Mouse (Mus musculus) embryonic facial prominence, embryonic 13.5 days (tissue): ENCODE results near the gene Ffar4. TPM values are rescaled to one million over a fixed set of nuclear protein-coding genes. Genes with fewer than 3 reads are reported as not detected.

ENCODE experiments used
- ATAC-seq: fragments of 200-750 bp; cut with Nextera tagmentation; 2 replicates; pipeline ENCODE4 v1.8.0; 2017; ENCODE audit warnings: low read depth; ENCODE audit not compliant: insufficient number of reproducible peaks, insufficient read depth, low FRiP score, low TSS enrichment
- H3K27ac ChIP-seq: fragments of 300-500 bp; sonication (generic); 2 replicates; pipeline ENCODE4 v1.5.1; 2015; ENCODE audit warnings: moderate library complexity, mild to moderate bottlenecking, inconsistent platforms
- H3K27me3 ChIP-seq: fragments of 300-500 bp; sonication (generic); 2 replicates; pipeline ENCODE4 v1.6.1; 2015; ENCODE audit warnings: mild to moderate bottlenecking, inconsistent platforms
- H3K36me3 ChIP-seq: fragments of 300-500 bp; sonication (generic); 2 replicates; pipeline ENCODE4 v1.6.1; 2015; ENCODE audit warnings: mild to moderate bottlenecking, inconsistent platforms
- H3K4me1 ChIP-seq: fragments of 300-500 bp; sonication (generic); 2 replicates; pipeline ENCODE4 v1.6.1; 2015; ENCODE audit warnings: inconsistent platforms
- H3K4me2 ChIP-seq: fragments of 300-500 bp; sonication (generic); 2 replicates; pipeline ENCODE4 v1.6.1; 2015; ENCODE audit warnings: moderate library complexity, mild to moderate bottlenecking, inconsistent platforms
- H3K4me3 ChIP-seq: fragments of 300-500 bp; sonication (generic); 2 replicates; pipeline ENCODE4 v1.5.1; 2015; ENCODE audit warnings: mild to moderate bottlenecking, inconsistent platforms
- H3K9ac ChIP-seq: fragments of 300-500 bp; sonication (generic); 2 replicates; pipeline ENCODE4 v1.6.1; 2015; ENCODE audit warnings: mild to moderate bottlenecking, inconsistent platforms
- H3K9me3 ChIP-seq: fragments of 300-500 bp; sonication (generic); 2 replicates; pipeline ENCODE4 v1.6.1; 2016; ENCODE audit warnings: inconsistent platforms
- WGBS: fragments of 180-500 bp; shearing (Covaris S2); methylation state at CpG from one replicate; pipeline ENCODE4 v1.1.7; 2015; ENCODE audit warnings: mixed read lengths; 5-methylcytosine and 5-hydroxymethylcytosine counted together
- polyA plus RNA-seq: library from polyadenylated mRNA; unstranded; fragments of >200 nt; fragmentation: Nextera tagmentation; extraction: Ambion mirVana; gene quantifications from 2 replicates; pipeline ENCODE4 v1.2.1, GENCODE M21; 2015

Gene Ffar4
- polyA plus RNA-seq, 1 experiment from 2014 or later, result not detected

- no peak for ATAC-seq
- H3K27ac ChIP-seq, result no peak overlapping the region
- no peak overlapping the region for H3K4me2 ChIP-seq
- 90% methylated on average over 6 of the region's 6 CpGs for WGBS
- H3K27me3 ChIP-seq, result no peaks in the 10 kb centered on the region
- no peaks in the 10 kb centered on the region for H3K4me1 ChIP-seq
- no peak overlapping the region for H3K4me3 ChIP-seq
- no peak overlapping the region for H3K9ac ChIP-seq
- no peaks in the 10 kb centered on the region for H3K9me3 ChIP-seq
- no peaks in the 10 kb centered on the region for H3K36me3 ChIP-seq
Measured at GRCm38 (mm10) chr19:38134806-38135205, 37.9 kb downstream of the Ffar4 start.

GRCm38 (mm10) chr19:38143540-38144271, 46.8 kb downstream of the Ffar4 start:
- Histone ChIP-seq H3K36me3 (no peaks in the 10 kb centered on the region), H3K4me3 (no peak overlapping the region), H3K4me2 (no peak overlapping the region), H3K9me3 (no peaks in the 10 kb centered on the region), H3K27ac (no peak overlapping the region), H3K9ac (no peak overlapping the region), H3K4me1 (no peaks in the 10 kb centered on the region), H3K27me3 (no peaks in the 10 kb centered on the region)
- ATAC-seq, result no peak
- 77% methylated on average over 4 of the region's 4 CpGs for WGBS

GRCm38 (mm10) chr19:38156243-38156642, 59.4 kb downstream of the Ffar4 start:
- 98% methylated on average over 1 of the region's 1 CpGs for WGBS

GRCm38 (mm10) chr19:38161648-38162354, 64.9 kb downstream of the Ffar4 start:
- H3K4me1 ChIP-seq, result no peaks in the 10 kb centered on the region
- H3K9me3 ChIP-seq, result no peaks in the 10 kb centered on the region
- H3K9ac ChIP-seq, result no peak overlapping the region
- H3K4me2 ChIP-seq, result no peak overlapping the region
- no peak overlapping the region for H3K27ac ChIP-seq
- H3K27me3 ChIP-seq, result no peaks in the 10 kb centered on the region
- no peak overlapping the region for H3K4me3 ChIP-seq
- no peak for ATAC-seq
- 88% methylated on average over 21 of the region's 21 CpGs for WGBS
- no peaks in the 10 kb centered on the region for H3K36me3 ChIP-seq

More at GRCm38 (mm10) chr19:38156243-38156642, 59.4 kb downstream of the Ffar4 start:
- no peaks in the 10 kb centered on the region for H3K9me3 ChIP-seq
- H3K4me1 ChIP-seq, result no peaks in the 10 kb centered on the region
- no peak overlapping the region for H3K9ac ChIP-seq
- no peak for ATAC-seq
- no peak overlapping the region for H3K4me2 ChIP-seq
- H3K27me3 ChIP-seq, result no peaks in the 10 kb centered on the region
- no peak overlapping the region for H3K27ac ChIP-seq
- H3K36me3 ChIP-seq, result no peaks in the 10 kb centered on the region
- no peak overlapping the region for H3K4me3 ChIP-seq

Other genes with a start within 250 kb of the Ffar4 start
- gene Myof, start 53.5 kb upstream of the Ffar4 start, polyA plus RNA-seq, result 12.2 and 12.7 TPM in 2 replicates
- gene Cep55, start 42.1 kb upstream of the Ffar4 start, polyA plus RNA-seq, result 19.1 and 21.8 TPM in 2 replicates
- gene Rbp4, start 28.2 kb downstream of the Ffar4 start, polyA plus RNA-seq, result 2.3 and 21.4 TPM in 2 replicates
- gene Pde6c, start 35.7 kb downstream of the Ffar4 start, polyA plus RNA-seq, result not detected in 2 replicates
- gene Fra10ac1, start 127.1 kb downstream of the Ffar4 start, polyA plus RNA-seq, result 46.0 and 48.0 TPM in 2 replicates
- 0.77 and 1.7 TPM in 2 replicates for gene Lgi1, start 167.5 kb downstream of the Ffar4 start, polyA plus RNA-seq